Mouse (Mus musculus): Measurements from ENCODE around the gene Csnk2b. TPM values are rescaled to one million over a fixed set of nuclear protein-coding genes. Genes with fewer than 3 reads are reported as not detected.

The Csnk2b gene
- polyA plus RNA-seq, 1 experiment from 2014 or later: 281 TPM

DNA sequence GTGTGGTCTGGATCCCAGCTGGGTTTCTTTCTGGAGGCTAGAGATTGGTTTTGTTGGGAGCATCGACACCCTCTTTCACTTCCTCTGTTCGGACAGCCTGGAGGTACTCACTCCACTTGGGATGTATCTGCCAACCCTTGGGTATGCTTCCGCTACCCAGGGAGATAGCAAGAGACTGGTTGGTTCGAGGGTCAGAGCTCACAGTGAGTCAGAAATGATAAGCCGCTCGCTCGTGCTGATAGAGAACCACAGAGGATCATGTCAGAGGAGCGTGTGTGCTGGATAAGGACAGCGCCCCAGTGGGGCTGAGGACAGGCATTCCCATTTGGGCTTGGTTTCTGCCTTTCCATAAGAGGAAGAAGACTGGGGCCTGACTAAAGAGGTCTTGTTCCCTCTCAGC, 42.1 kb downstream of the Csnk2b start:
- Histone ChIP-seq H3K27ac (no peak overlapping the region), H3K4me2 (no peak overlapping the region), H3K9ac (no peak overlapping the region), H3K27me3 (no peaks in the 10 kb centered on the region), H3K36me3 (no peaks in the 10 kb centered on the region), H3K4me1 (peaks cover 26% of the 10 kb centered on the region), H3K4me3 (replicated peaks) (no peak overlapping the region), H3K9me3 (replicated peaks) (no peaks in the 10 kb centered on the region)
- 73% methylated on average over 9 of the region's 9 CpGs for WGBS
- 0 out of 2 replicates have a peak, but pooled peaks have one; percentile 22 for ATAC-seq (replicated peaks; ENCODE audit: low FRiP score)

DNA sequence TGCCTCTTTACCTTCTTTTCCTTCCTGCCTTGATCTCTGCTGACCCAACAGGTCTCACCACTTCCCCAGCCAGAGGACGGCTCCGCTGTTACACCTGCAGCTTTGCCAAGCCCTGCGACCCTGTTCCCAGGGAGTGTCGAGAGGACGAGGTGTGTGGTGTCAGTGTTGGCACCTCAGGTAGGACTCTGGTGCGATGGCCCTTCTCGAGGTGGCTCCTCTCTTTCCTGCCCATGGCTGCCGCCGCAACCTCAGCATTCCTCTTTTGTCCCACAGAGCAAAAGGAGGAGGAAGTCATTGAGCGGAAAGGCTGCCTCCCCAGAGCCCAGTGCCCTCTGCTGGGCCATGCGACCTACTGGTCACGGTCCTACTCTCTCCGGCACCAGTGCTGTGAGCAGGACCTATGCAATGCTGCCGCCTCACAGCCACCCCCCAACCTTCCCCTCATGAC, 44.0 kb downstream of the Csnk2b start, which contains the start of gene Ly6g6d:
Ly6g6d (minus strand) TSS at position 280 of the 448 bp plus-strand sequence.
- ATAC-seq (replicated peaks; ENCODE audit: low FRiP score): peak; percentile 72
- peak within 1 kb of the TSS; percentile 66 for H3K4me2 ChIP-seq
- peak within 1 kb of the TSS; percentile 79 for H3K27ac ChIP-seq
- no peaks in the 10 kb centered on the region for H3K9me3 ChIP-seq (replicated peaks)
- peaks cover 29% of the 10 kb centered on the region for H3K4me1 ChIP-seq
- peak within 1 kb of the TSS; percentile 41 for H3K4me3 ChIP-seq (replicated peaks)
- H3K27me3 ChIP-seq: no peaks in the 10 kb centered on the region
- 3% methylated on average over 14 of the region's 14 CpGs for WGBS
- H3K9ac ChIP-seq: peak within 1 kb of the TSS; percentile 51
- H3K36me3 ChIP-seq: no peaks in the 10 kb centered on the region

DNA sequence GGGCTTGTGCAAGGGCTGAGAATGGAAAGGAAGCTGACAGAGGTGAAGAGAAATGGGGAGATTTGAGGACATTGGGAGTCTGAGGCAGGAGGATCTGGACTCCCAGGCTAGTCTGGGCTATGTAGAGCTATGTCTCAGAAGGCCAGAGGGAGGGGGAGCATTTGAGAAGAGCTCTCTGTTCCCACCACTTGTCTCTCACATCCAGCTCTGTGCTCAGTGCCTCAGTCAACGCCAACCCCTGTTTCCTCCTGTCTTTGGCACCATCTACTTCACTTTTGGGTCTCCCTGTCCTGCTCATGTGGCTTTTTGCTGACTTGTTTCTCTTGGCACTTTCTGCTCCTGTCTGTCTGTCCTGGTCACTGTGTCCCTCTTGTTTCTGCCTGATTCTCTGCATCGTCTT, 44.6 kb downstream of the Csnk2b start:
- H3K9ac ChIP-seq: peak overlapping the region; percentile 51
- peak overlapping the region; percentile 79 for H3K27ac ChIP-seq
- 0 out of 2 replicates have a peak, but pooled peaks have one; percentile 35 for ATAC-seq (replicated peaks; ENCODE audit: low FRiP score)
- H3K27me3 ChIP-seq: no peaks in the 10 kb centered on the region
- H3K4me2 ChIP-seq: peak overlapping the region; percentile 66
- peaks cover 29% of the 10 kb centered on the region for H3K4me1 ChIP-seq
- WGBS: 7% methylated on average over 2 of the region's 2 CpGs
- H3K36me3 ChIP-seq: no peaks in the 10 kb centered on the region
- peak overlapping the region; percentile 41 for H3K4me3 ChIP-seq (replicated peaks)
- H3K9me3 ChIP-seq (replicated peaks): no peaks in the 10 kb centered on the region

DNA sequence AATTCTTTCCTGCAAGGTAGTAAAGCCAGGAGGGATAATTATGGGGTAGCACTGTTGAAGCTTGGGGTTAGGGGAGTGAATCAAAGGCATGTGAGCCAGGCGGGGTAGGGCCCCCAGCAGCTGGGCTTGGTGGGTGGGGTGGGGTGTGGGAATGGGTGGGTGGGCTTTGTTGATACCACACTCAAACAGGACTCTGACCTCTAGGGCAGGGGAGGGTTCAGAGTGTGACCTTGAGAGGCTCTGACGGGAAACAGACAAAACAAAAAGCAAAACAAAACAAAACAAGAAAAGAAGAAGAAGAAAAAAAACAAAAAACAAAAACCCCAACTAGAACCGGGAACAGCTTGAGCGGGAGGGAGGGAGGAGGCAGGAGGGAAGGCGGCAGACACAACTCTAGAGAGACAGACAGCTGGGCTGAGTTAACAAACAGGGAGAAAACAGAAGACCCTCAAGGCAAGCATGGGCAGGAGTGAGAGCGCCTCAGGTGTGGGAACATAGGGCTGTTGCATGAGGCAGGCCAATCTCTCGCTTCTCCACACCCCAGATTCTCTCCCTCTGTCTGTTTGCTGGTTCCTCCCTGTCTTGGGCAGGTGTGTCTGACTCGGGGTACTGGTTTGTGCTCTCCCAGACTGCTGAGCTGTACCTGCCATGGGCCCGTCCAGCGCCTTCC, 45.2 kb downstream of the Csnk2b start, which contains the start of gene Ly6g6e:
Ly6g6e (plus strand) TSS at position 396 of the 670 bp plus-strand sequence.
- H3K27ac ChIP-seq: peak within 1 kb of the TSS; percentile 79

DNA sequence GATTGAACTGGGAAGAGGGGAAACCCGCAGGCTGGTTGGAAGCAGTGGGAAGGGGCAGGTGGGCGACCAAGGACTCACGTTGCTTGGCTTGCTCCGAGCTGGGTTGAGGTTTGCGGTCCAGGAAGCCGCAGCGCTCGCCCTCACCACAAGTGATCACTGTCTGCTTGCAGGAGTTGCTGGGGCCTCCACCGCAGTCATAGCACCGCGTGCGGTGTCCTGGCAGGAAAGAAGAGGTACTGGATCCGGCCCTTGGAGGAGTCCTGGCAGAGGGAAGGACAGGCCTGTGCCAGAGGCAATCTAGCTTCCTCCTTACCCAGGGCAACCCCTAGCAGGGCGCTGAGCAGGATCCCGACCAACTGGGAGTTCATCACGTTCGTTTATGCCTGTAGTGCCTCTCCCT, 47.8 kb downstream of the Csnk2b start:
- Histone ChIP-seq H3K4me3 (replicated peaks) (no peak overlapping the region), H3K9ac (no peak overlapping the region), H3K4me2 (no peak overlapping the region)

More for the DNA sequence above, 45.2 kb downstream of the Csnk2b start, which contains the start of gene Ly6g6e:
- H3K4me1 ChIP-seq: peaks cover 34% of the 10 kb centered on the region
- H3K9me3 ChIP-seq (replicated peaks): no peaks in the 10 kb centered on the region
- WGBS: 32% methylated on average over 10 of the region's 10 CpGs
- H3K9ac ChIP-seq: peak within 1 kb of the TSS; percentile 51
- H3K36me3 ChIP-seq: no peaks in the 10 kb centered on the region
- peak within 1 kb of the TSS; percentile 66 for H3K4me2 ChIP-seq
- no peaks in the 10 kb centered on the region for H3K27me3 ChIP-seq
- peak within 1 kb of the TSS; percentile 41 for H3K4me3 ChIP-seq (replicated peaks)
- ATAC-seq (replicated peaks; ENCODE audit: low FRiP score): no peak

DNA sequence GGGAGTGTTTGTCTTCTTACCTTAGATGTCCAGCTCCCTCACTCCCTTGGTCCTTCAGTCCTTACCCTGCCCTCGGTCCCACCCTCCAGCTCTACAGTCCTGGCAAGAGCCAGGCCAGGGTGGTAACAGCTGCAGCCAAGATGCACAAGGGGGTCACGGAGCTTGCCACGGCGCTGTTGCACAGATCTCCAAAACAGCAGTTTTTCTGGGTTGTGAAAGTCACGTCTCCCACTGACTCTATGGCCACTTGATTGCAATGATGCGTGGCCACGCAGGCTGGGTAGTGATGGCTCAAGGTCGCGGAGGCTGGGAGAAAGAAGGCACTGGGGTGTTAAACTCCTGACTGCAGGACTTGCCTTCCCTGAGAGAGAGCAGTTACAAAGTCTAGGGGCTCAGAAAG, 50.4 kb downstream of the Csnk2b start:
- Histone ChIP-seq H3K4me1 (peaks cover 18% of the 10 kb centered on the region), H3K9ac (no peak overlapping the region), H3K27ac (no peak overlapping the region), H3K36me3 (no peaks in the 10 kb centered on the region), H3K27me3 (peaks cover 12% of the 10 kb centered on the region), H3K9me3 (replicated peaks) (no peaks in the 10 kb centered on the region), H3K4me3 (replicated peaks) (no peak overlapping the region), H3K4me2 (no peak overlapping the region)
- WGBS: 48% methylated on average over 9 of the region's 9 CpGs
- no peak for ATAC-seq (replicated peaks; ENCODE audit: low FRiP score)

More for the DNA sequence above, 47.8 kb downstream of the Csnk2b start:
- WGBS: 37% methylated on average over 17 of the region's 17 CpGs
- Histone ChIP-seq H3K9me3 (replicated peaks) (no peaks in the 10 kb centered on the region), H3K27ac (no peak overlapping the region), H3K36me3 (no peaks in the 10 kb centered on the region), H3K4me1 (peaks cover 38% of the 10 kb centered on the region), H3K27me3 (no peaks in the 10 kb centered on the region)
- ATAC-seq (replicated peaks; ENCODE audit: low FRiP score): no peak

DNA sequence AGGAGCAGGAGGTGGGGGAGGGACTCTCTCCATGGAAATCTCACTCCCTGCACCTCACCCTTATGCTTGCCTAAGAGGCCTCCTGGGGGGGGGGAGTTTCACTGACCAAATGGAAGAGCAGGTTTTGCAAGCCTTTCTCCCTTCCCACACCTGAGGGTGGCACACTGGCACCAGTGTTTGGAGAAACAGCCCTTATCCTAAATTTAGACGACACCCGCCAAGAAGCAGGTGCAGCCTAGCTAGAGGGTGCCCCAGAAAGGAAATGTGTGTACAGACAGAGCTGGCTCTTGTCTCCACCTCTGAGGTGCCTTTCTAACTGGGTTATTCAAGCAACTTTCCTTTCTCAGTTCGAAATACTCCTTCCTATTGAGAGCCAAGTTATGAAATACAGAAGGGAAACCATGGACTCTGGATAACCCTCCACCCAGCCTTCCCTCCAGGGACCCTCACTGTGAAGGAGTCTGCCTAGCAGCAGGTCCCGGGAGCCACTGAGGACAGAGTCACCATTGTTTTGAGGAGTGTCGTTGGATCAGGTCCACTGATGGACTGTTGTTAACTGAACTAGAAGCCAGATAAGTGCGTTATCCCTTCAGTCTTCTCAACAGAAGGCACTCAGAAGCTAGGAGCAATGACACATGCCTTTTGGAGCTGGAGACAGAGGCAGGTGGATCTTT, 51.2 kb downstream of the Csnk2b start:
- Histone ChIP-seq H3K9ac (no peak overlapping the region), H3K4me2 (no peak overlapping the region), H3K36me3 (no peaks in the 10 kb centered on the region), H3K27ac (no peak overlapping the region), H3K9me3 (replicated peaks) (no peaks in the 10 kb centered on the region), H3K4me3 (replicated peaks) (no peak overlapping the region), H3K27me3 (peaks cover 19% of the 10 kb centered on the region), H3K4me1 (peaks cover 19% of the 10 kb centered on the region)
- ATAC-seq (replicated peaks; ENCODE audit: low FRiP score): no peak
- 64% methylated on average over 6 of the region's 6 CpGs for WGBS

DNA sequence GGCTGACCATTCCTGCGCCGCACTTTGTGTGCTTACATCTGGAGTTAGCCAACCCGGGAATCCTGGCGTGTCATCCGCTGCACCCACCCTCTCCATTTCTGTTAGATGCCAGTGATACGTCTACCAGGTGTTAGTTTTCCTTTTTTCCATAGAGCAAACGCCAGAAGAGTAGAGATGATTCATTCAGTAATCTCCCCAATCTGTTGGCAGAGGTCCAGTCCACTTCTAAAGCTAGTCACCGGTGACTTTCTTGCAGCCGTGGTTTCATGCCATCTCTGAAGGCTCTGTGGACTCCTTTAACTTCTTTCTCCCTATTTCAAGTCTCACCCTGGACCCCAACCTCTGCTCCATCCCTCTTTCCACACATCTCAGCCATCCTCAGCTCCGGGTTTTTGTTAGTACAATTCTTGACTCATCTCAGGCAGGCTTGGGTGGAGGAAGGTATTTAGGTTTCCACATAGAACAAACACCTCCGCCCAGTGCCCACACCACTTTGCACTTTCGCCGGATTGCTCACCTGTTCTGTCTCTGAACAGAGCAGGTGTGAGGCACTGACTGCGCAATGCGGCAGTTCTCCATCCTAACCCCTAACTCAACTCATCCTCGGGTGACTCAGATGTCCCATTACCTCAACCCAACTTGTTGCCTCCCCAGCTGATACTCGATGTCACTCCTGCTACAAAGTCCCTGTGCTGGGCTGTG, 53.5 kb downstream of the Csnk2b start:
- Histone ChIP-seq H3K9me3 (replicated peaks) (no peaks in the 10 kb centered on the region), H3K27me3 (peaks cover 22% of the 10 kb centered on the region), H3K4me1 (peaks cover 38% of the 10 kb centered on the region), H3K27ac (no peak overlapping the region), H3K4me3 (replicated peaks) (no peak overlapping the region), H3K4me2 (no peak overlapping the region), H3K36me3 (peaks cover 2% of the 10 kb centered on the region), H3K9ac (no peak overlapping the region)
- WGBS: 77% methylated on average over 17 of the region's 17 CpGs
- no peak for ATAC-seq (replicated peaks; ENCODE audit: low FRiP score)

Other genes starting within 250 kb of the Csnk2b start
- 5.0 TPM in 2 replicates for gene Zbtb12, start 242.6 kb downstream of the Csnk2b start, polyA plus RNA-seq (2015; fragmentation: Nextera tagmentation; extraction: Ambion mirVana)
- not detected in 2 replicates for gene Gm20547, start 240.0 kb downstream of the Csnk2b start, polyA plus RNA-seq (2015; fragmentation: Nextera tagmentation; extraction: Ambion mirVana)
- 2.6 and 3.6 TPM in 2 replicates for gene C2, start 223.8 kb downstream of the Csnk2b start, polyA plus RNA-seq (2015; fragmentation: Nextera tagmentation; extraction: Ambion mirVana)
- 80.1 and 93.7 TPM in 2 replicates for gene Ehmt2, start 223.6 kb downstream of the Csnk2b start, polyA plus RNA-seq (2015; fragmentation: Nextera tagmentation; extraction: Ambion mirVana)
- gene Slc44a4, start 207.6 kb downstream of the Csnk2b start, polyA plus RNA-seq (2015; fragmentation: Nextera tagmentation; extraction: Ambion mirVana): 12.4 and 13.0 TPM in 2 replicates
- 33.7 and 37.0 TPM in 2 replicates for gene Neu1, start 190.8 kb downstream of the Csnk2b start, polyA plus RNA-seq (2015; fragmentation: Nextera tagmentation; extraction: Ambion mirVana)
- 0.49 and 0.53 TPM in 2 replicates for gene Hspa1b, start 162.8 kb downstream of the Csnk2b start, polyA plus RNA-seq (2015; fragmentation: Nextera tagmentation; extraction: Ambion mirVana)
- not detected in 2 replicates for gene Gm20481, start 152.1 kb downstream of the Csnk2b start, polyA plus RNA-seq (2015; fragmentation: Nextera tagmentation; extraction: Ambion mirVana)
- 7.8 and 8.4 TPM in 2 replicates for gene Hspa1a, start 149.9 kb downstream of the Csnk2b start, polyA plus RNA-seq (2015; fragmentation: Nextera tagmentation; extraction: Ambion mirVana)
- 0.81 and 1.6 TPM in 2 replicates for gene Hspa1l, start 149.3 kb downstream of the Csnk2b start, polyA plus RNA-seq (2015; fragmentation: Nextera tagmentation; extraction: Ambion mirVana)
- gene Lsm2, start 140.2 kb downstream of the Csnk2b start, polyA plus RNA-seq (2015; fragmentation: Nextera tagmentation; extraction: Ambion mirVana): 229 and 231 TPM in 2 replicates
- 128 and 140 TPM in 2 replicates for gene Vars, start 121.1 kb downstream of the Csnk2b start, polyA plus RNA-seq (2015; fragmentation: Nextera tagmentation; extraction: Ambion mirVana)
- gene Vwa7, start 105.5 kb downstream of the Csnk2b start, polyA plus RNA-seq (2015; fragmentation: Nextera tagmentation; extraction: Ambion mirVana): 0.19 and 0.29 TPM in 2 replicates
- gene Sapcd1, start 94.0 kb downstream of the Csnk2b start, polyA plus RNA-seq (2015; fragmentation: Nextera tagmentation; extraction: Ambion mirVana): 6.2 and 6.8 TPM in 2 replicates
- 5.2 and 5.4 TPM in 2 replicates for gene Msh5, start 75.3 kb downstream of the Csnk2b start, polyA plus RNA-seq (2015; fragmentation: Nextera tagmentation; extraction: Ambion mirVana)
- 300 and 320 TPM in 2 replicates for gene Clic1, start 72.1 kb downstream of the Csnk2b start, polyA plus RNA-seq (2015; fragmentation: Nextera tagmentation; extraction: Ambion mirVana)
- 324 and 356 TPM in 2 replicates for gene Ddah2, start 63.0 kb downstream of the Csnk2b start, polyA plus RNA-seq (2015; fragmentation: Nextera tagmentation; extraction: Ambion mirVana)
- gene Ly6g6c, start 56.7 kb downstream of the Csnk2b start, polyA plus RNA-seq (2015; fragmentation: Nextera tagmentation; extraction: Ambion mirVana): 1.6 TPM in 1 of 2 replicates, not detected in the other
- gene Mpig6b, start 55.9 kb downstream of the Csnk2b start, polyA plus RNA-seq (2015; fragmentation: Nextera tagmentation; extraction: Ambion mirVana): 0.41 and 0.52 TPM in 2 replicates
- gene Ly6g6e, start 45.2 kb downstream of the Csnk2b start, polyA plus RNA-seq (2015; fragmentation: Nextera tagmentation; extraction: Ambion mirVana): 1.2 and 1.6 TPM in 2 replicates
- 5.0 and 6.0 TPM in 2 replicates for gene Ly6g6d, start 44.0 kb downstream of the Csnk2b start, polyA plus RNA-seq (2015; fragmentation: Nextera tagmentation; extraction: Ambion mirVana)
- gene Ly6g6f, start 36.4 kb downstream of the Csnk2b start, polyA plus RNA-seq (2015; fragmentation: Nextera tagmentation; extraction: Ambion mirVana): not detected in 2 replicates
- 94.7 and 103 TPM in 2 replicates for gene Abhd16a, start 32.8 kb downstream of the Csnk2b start, polyA plus RNA-seq (2015; fragmentation: Nextera tagmentation; extraction: Ambion mirVana)
- gene Ly6g5c, start 13.8 kb downstream of the Csnk2b start, polyA plus RNA-seq (2015; fragmentation: Nextera tagmentation; extraction: Ambion mirVana): not detected in 2 replicates
- 0.99 and 1.9 TPM in 2 replicates for gene Ly6g5b, start 6.6 kb downstream of the Csnk2b start, polyA plus RNA-seq (2015; fragmentation: Nextera tagmentation; extraction: Ambion mirVana)
- gene Gpank1, start 598 bp downstream of the Csnk2b start, polyA plus RNA-seq (2015; fragmentation: Nextera tagmentation; extraction: Ambion mirVana): 19.0 and 20.3 TPM in 2 replicates
- gene D17H6S53E, start 4.3 kb upstream of the Csnk2b start, polyA plus RNA-seq (2015; fragmentation: Nextera tagmentation; extraction: Ambion mirVana): 10.5 and 12.2 TPM in 2 replicates
- gene Apom, start 10.0 kb upstream of the Csnk2b start, polyA plus RNA-seq (2015; fragmentation: Nextera tagmentation; extraction: Ambion mirVana): 21.0 and 25.7 TPM in 2 replicates
- gene Bag6, start 13.1 kb upstream of the Csnk2b start, polyA plus RNA-seq (2015; fragmentation: Nextera tagmentation; extraction: Ambion mirVana): 56.1 and 64.9 TPM in 2 replicates
- 176 and 209 TPM in 2 replicates for gene Prrc2a, start 42.8 kb upstream of the Csnk2b start, polyA plus RNA-seq (2015; fragmentation: Nextera tagmentation; extraction: Ambion mirVana)
- 8.8 and 9.2 TPM in 2 replicates for gene Aif1, start 54.0 kb upstream of the Csnk2b start, polyA plus RNA-seq (2015; fragmentation: Nextera tagmentation; extraction: Ambion mirVana)
- 12.1 and 13.7 TPM in 2 replicates for gene Lst1, start 66.4 kb upstream of the Csnk2b start, polyA plus RNA-seq (2015; fragmentation: Nextera tagmentation; extraction: Ambion mirVana)
- gene Ltb, start 72.4 kb upstream of the Csnk2b start, polyA plus RNA-seq (2015; fragmentation: Nextera tagmentation; extraction: Ambion mirVana): 0.53 and 0.72 TPM in 2 replicates
- 0.12 TPM in 1 of 2 replicates, not detected in the other for gene Tnf, start 80.0 kb upstream of the Csnk2b start, polyA plus RNA-seq (2015; fragmentation: Nextera tagmentation; extraction: Ambion mirVana)
- gene Lta, start 83.3 kb upstream of the Csnk2b start, polyA plus RNA-seq (2015; fragmentation: Nextera tagmentation; extraction: Ambion mirVana): 0.10 TPM in 1 of 2 replicates, not detected in the other
- gene Gm16181, start 98.8 kb upstream of the Csnk2b start, polyA plus RNA-seq (2015; fragmentation: Nextera tagmentation; extraction: Ambion mirVana): 0.65 and 0.69 TPM in 2 replicates
- 6.2 and 6.4 TPM in 2 replicates for gene Atp6v1g2, start 111.6 kb upstream of the Csnk2b start, polyA plus RNA-seq (2015; fragmentation: Nextera tagmentation; extraction: Ambion mirVana)
- gene Nfkbil1, start 113.7 kb upstream of the Csnk2b start, polyA plus RNA-seq (2015; fragmentation: Nextera tagmentation; extraction: Ambion mirVana): 11.3 and 12.4 TPM in 2 replicates
- 531 and 538 TPM in 2 replicates for gene Ddx39b, start 119.7 kb upstream of the Csnk2b start, polyA plus RNA-seq (2015; fragmentation: Nextera tagmentation; extraction: Ambion mirVana)
- gene H2-D1, start 140.7 kb upstream of the Csnk2b start, polyA plus RNA-seq (2015; fragmentation: Nextera tagmentation; extraction: Ambion mirVana): 64.5 and 66.1 TPM in 2 replicates
- gene H2-Q1, start 198.4 kb upstream of the Csnk2b start, polyA plus RNA-seq (2015; fragmentation: Nextera tagmentation; extraction: Ambion mirVana): 0.13 TPM in 1 of 2 replicates, not detected in the other
- gene H2-Q2, start 220.2 kb upstream of the Csnk2b start, polyA plus RNA-seq (2015; fragmentation: Nextera tagmentation; extraction: Ambion mirVana): 0.64 and 0.80 TPM in 2 replicates